Mouse (Mus musculus) kidney, adult 2 months (tissue): ENCODE data around the gene Cyp20a1. TPM values are rescaled to one million over a fixed set of nuclear protein-coding genes. Genes with fewer than 3 reads are reported as not detected.
A peak's percentile ranks its signal among the peaks of the same experiment; 100 is the strongest.

Source experiments
- DNase-seq: peaks from one replicate; pipeline ENCODE4 v3.0.0; 2021
- H3K27ac ChIP-seq: fragments of 200-500 bp; 2 replicates; pipeline ENCODE4 v1.5.1; 2012; ENCODE audit warnings: low read depth, low read length, control low read depth, inconsistent platforms; ENCODE audit not compliant: insufficient read depth
- H3K27me3 ChIP-seq: fragments of 200-500 bp; replicated peaks from 2 replicates; pipeline ENCODE4 v1.6.1; 2012; ENCODE audit warnings: mild to moderate bottlenecking, moderate library complexity, low read length, inconsistent platforms; ENCODE audit not compliant: control insufficient read depth, insufficient read depth
- H3K36me3 ChIP-seq: fragments of 200-500 bp; 2 replicates; pipeline ENCODE4 v1.6.1; 2012; ENCODE audit warnings: mild to moderate bottlenecking, moderate library complexity, low read length, inconsistent platforms; ENCODE audit not compliant: control insufficient read depth, insufficient read depth
- H3K4me1 ChIP-seq: fragments of 200-500 bp; 2 replicates; pipeline ENCODE4 v1.6.1; 2011; ENCODE audit warnings: low read length; ENCODE audit not compliant: control insufficient read depth, insufficient read depth
- H3K4me3 ChIP-seq: fragments of 200-500 bp; 2 replicates; pipeline ENCODE4 v1.5.1; 2011; ENCODE audit warnings: mild to moderate bottlenecking, low read depth, low read length, control low read depth; ENCODE audit not compliant: insufficient read depth
- CTCF ChIP-seq: fragments of 200-500 bp; conservative IDR thresholded peaks from 2 replicates; pipeline ENCODE4 v1.5.1; 2011; ENCODE audit warnings: low read depth, mild to moderate bottlenecking, control low read depth, low read length, moderate library complexity, mixed read lengths; ENCODE audit not compliant: insufficient read depth, insufficient read length
- POLR2A ChIP-seq: fragments of 200-500 bp; IDR thresholded peaks from one replicate; pipeline ENCODE4 v1.6.1; 2011; ENCODE audit warnings: low read depth, low read length, control low read depth
- WGBS: fragments of 180-500 bp; shearing (Covaris S2); methylation state at CpG from one replicate; pipeline ENCODE4 v1.1.7; 2018; 5-methylcytosine and 5-hydroxymethylcytosine counted together
- polyA plus RNA-seq: library from polyadenylated mRNA; depleted of rRNA; stranded (reverse); fragments of >200 nt; gene quantifications from 2 replicates; pipeline ENCODE4 v1.2.3, GENCODE M21; 2012; rRNA removed

Gene Cyp20a1
- polyA plus RNA-seq, 1 experiment: 7.7 TPM

DNA sequence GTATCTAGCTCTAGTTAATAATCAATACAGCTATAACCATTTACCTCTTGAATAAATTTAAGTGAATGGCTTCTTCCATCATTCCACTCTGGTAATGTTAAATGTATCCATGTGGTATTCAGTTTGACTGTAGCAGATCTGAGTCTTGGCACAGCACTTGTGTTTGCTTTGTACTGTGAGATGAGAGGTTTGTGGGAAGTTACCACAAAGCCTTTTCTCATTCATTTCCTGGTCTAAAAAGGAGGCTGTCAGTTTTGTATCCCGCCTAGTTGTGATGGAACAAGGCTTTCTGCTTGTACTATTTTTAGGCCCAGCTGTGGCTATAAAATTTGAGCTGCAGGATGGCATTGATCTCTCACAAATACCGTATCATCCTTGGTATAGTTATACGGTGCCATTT, 73.6 kb downstream of the Cyp20a1 start:
- Histone ChIP-seq H3K36me3 (no peaks in the 10 kb centered on the region), H3K27ac (no peak overlapping the region), H3K27me3 (no peaks in the 10 kb centered on the region), H3K4me3 (no peak overlapping the region), H3K4me1 (no peaks in the 10 kb centered on the region; the same call in 1 of the 2 replicates)
- peak; percentile 23 for DNase-seq
- TF ChIP-seq CTCF (no peak), POLR2A (no peak)
- 37% methylated on average over 3 of the region's 3 CpGs for WGBS

DNA sequence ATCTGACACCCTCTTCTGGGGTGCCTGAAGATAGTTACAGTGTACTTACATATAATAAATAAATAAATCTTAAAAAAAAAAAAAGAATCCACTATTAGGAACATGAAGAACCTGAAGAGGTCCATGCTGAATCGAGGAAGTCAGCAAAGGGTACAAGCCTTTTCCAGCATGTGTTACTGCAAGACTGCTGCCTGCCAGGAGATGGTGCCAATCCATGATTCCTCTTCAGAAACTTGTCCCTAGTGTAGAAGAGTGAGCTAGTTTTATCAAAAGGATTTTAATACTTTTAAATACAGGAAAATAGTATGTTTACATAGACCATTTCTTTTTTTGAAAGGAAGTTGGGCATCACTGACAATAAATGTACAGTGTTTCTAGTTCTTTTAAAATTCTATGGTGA, 80.8 kb downstream of the Cyp20a1 start:
- no peaks in the 10 kb centered on the region for H3K27me3 ChIP-seq
- H3K4me1 ChIP-seq: no peaks in the 10 kb centered on the region
- H3K4me3 ChIP-seq: no peak overlapping the region
- no peak for TF ChIP-seq POLR2A
- no peak for TF ChIP-seq CTCF
- DNase-seq: no peak
- H3K36me3 ChIP-seq: no peaks in the 10 kb centered on the region
- WGBS: 75% methylated on average over 1 of the region's 1 CpGs
- H3K27ac ChIP-seq: no peak overlapping the region

DNA sequence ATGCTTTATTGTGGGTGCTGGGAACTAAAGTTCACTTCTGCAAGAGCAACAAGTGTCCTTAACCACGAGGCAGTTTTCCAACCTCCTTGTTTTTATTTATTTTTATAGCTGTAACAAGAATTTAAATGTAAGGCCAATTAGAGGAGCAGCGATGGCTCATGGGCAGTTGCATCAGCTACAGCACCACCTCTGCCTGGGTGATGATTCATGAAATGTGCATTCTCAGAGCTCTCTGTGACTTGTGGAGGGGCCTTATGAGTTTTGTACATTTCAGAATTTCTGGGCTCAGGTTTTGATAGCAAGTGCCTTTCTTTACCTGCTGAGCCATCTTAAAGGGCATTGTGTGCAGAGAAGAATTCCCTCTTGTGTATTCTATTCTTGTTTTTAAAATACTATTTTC, 85.2 kb downstream of the Cyp20a1 start:
- TF ChIP-seq POLR2A: no peak
- TF ChIP-seq CTCF: no peak
- WGBS: 64% methylated on average over 2 of the region's 2 CpGs
- H3K27ac ChIP-seq: no peak overlapping the region

DNA sequence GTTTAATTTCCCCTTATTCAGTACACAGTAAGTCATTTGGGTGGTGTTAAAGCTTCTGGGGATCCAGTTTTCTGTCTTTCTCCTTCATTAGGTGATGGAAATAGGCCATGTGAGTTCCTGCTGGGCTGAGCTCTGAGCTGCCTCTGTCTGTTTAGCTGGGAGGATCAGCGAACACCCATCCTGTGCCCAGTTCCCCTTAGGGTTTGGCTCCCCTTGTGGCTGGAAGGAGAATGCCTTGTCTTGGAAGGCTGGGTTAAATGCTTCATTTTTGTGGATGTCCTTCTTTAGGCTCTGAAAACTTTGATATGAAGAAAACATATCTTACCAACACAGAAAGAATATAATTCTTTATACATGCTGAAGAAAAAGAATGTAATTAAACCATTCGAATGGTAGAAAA, 85.8 kb downstream of the Cyp20a1 start:
- no peak overlapping the region for H3K27ac ChIP-seq
- H3K36me3 ChIP-seq: no peaks in the 10 kb centered on the region
- no peaks in the 10 kb centered on the region for H3K4me1 ChIP-seq
- no peaks in the 10 kb centered on the region for H3K27me3 ChIP-seq
- no peak overlapping the region for H3K4me3 ChIP-seq
- DNase-seq: peak; percentile 42
- 69% methylated on average over 2 of the region's 2 CpGs for WGBS
- TF ChIP-seq POLR2A (no peak), CTCF (peak; percentile 82)

More for the DNA sequence above, 85.2 kb downstream of the Cyp20a1 start:
- Histone ChIP-seq H3K4me1 (no peaks in the 10 kb centered on the region), H3K4me3 (no peak overlapping the region), H3K27me3 (no peaks in the 10 kb centered on the region), H3K36me3 (no peaks in the 10 kb centered on the region)
- DNase-seq: no peak

DNA sequence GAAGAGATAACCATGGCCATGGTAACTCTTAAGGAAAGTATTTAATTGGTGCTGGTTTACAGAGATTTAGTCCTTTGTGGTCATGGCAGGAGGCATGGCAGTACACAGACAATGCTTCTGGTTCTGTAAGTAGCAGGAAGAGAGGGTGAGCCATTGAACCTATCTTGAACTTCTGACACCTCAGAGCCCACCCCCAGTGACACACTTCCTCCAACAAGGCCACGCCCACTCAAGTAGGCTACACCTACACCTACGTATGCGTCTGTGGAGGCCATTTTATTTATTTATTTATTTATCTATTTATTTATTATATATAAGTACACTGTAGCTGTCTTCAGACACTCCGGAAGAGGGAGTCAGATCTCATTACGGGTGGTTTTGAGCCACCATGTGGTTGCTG, 88.4 kb downstream of the Cyp20a1 start:
- H3K27me3 ChIP-seq: no peaks in the 10 kb centered on the region
- no peaks in the 10 kb centered on the region for H3K4me1 ChIP-seq
- H3K36me3 ChIP-seq: no peaks in the 10 kb centered on the region
- WGBS: 91% methylated on average over 5 of the region's 5 CpGs
- H3K27ac ChIP-seq: no peak overlapping the region
- DNase-seq: no peak
- no peak overlapping the region for H3K4me3 ChIP-seq
- TF ChIP-seq POLR2A: no peak

DNA sequence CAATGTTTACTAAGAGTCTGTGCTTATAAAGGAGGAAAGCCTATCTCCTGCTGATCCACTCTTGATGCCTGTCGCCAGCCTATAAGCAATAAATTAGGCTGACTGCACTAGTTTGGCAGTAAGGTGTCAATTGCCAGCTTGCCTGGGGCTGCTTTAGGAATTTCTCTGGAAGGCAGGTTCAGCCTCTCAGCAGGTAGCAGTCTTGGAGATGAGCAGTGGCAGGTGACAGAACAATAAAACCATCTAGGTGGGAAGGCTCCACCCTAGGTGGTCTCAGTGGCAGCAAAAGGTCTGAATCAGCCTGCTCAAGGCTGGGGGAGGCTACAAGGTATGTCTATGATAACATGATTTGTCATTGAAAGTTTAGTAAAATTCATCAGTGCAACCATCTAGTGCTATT, 89.4 kb downstream of the Cyp20a1 start:
- Histone ChIP-seq H3K27me3 (no peaks in the 10 kb centered on the region), H3K4me1 (no peaks in the 10 kb centered on the region), H3K27ac (no peak overlapping the region), H3K36me3 (no peaks in the 10 kb centered on the region), H3K4me3 (no peak overlapping the region)
- DNase-seq: no peak
- WGBS: 39% methylated on average over 1 of the region's 1 CpGs
- no peak for TF ChIP-seq CTCF
- TF ChIP-seq POLR2A: no peak

Other genes with a start within 250 kb of the Cyp20a1 start
- gene Carf, start 245.1 kb upstream of the Cyp20a1 start, polyA plus RNA-seq: 1.8 and 1.9 TPM in 2 replicates
- gene Wdr12, start 244.7 kb upstream of the Cyp20a1 start, polyA plus RNA-seq: 4.6 and 7.0 TPM in 2 replicates
- 3.0 and 3.6 TPM in 2 replicates for gene Nbeal1, start 162.7 kb upstream of the Cyp20a1 start, polyA plus RNA-seq
- gene Abi2, start 66.3 kb downstream of the Cyp20a1 start, polyA plus RNA-seq: 6.9 TPM in 2 replicates
- 5.0 and 5.7 TPM in 2 replicates for gene Raph1, start 223.8 kb downstream of the Cyp20a1 start, polyA plus RNA-seq